Mouse (Mus musculus): ENCODE data around the gene Stub1.

GRCm38 (mm10) chr17:25808028-25808427, 25.2 kb downstream of the Stub1 start:
- TF ChIP-seq CTCF (IDR thresholded peaks at IDR 0.05) (no peak), POLR2A (IDR thresholded peaks at IDR 0.05; ENCODE audit: insufficient read depth, low read depth, low read length) (no peak), EP300 (IDR thresholded peaks at IDR 0.05; ENCODE audit: insufficient read depth, low read depth, low read length) (no peak)

Data from heart, adult 2 months (tissue).